9 mouse cellular contexts compared by ENCODE assay signal in genomic region chr3:88276529-88277143, GRCm38 (mm10). TPM values are rescaled to one million over a fixed set of nuclear protein-coding genes. Genes with fewer than 3 reads are reported as not detected.
A peak's percentile ranks its signal among the peaks of the same experiment; 100 is the strongest.
DNase-seq lines count a peak whose midpoint lies in the region; ATAC-seq and TF ChIP-seq lines count a peak whose summit lies in the region.
"Had no signal": no experiment of that assay in that cellular context is flagged by ENCODE, and none has a peak within 500 bp of the region (broad histone marks: within the 10 kb centered on the region; RNA-seq: fewer than 3 reads in every experiment).

No protein-coding gene starts in this region.

- 48% methylated on average over 7 of the region's 7 CpGs for WGBS in hindbrain, embryonic 11.5 days
- 44% methylated on average over 7 of the region's 7 CpGs for WGBS in hindbrain, embryonic 10.5 days
- 36% methylated on average over 7 of the region's 7 CpGs for WGBS in stomach, postnatal 0 days
- WGBS in thymus, adult 2 months, result 66% methylated on average over 7 of the region's 7 CpGs

- H3K27me3 ChIP-seq in hindbrain, embryonic 11.5 days (ENCODE audit: control insufficient read depth, insufficient read depth, low read length), result no peaks in the 10 kb centered on the region
- H3K27me3 ChIP-seq in hindbrain, embryonic 10.5 days (ENCODE audit: insufficient read depth, poor library complexity, severe bottlenecking), result no peaks in the 10 kb centered on the region
- H3K27me3 ChIP-seq in stomach, postnatal 0 days (ENCODE audit: control insufficient read depth, insufficient read depth, low read length), result no peaks in the 10 kb centered on the region
- no peaks in the 10 kb centered on the region for H3K27me3 ChIP-seq in thymus, adult 2 months (ENCODE audit: control insufficient read depth, insufficient read depth, low read length)

- TF ChIP-seq POLR2A in thymus, adult 2 months (IDR thresholded peaks at IDR 0.05; ENCODE audit: control insufficient read depth, extremely low read depth, insufficient read depth, low read length, poor library complexity), result no peak

- ATAC-seq in hindbrain, embryonic 11.5 days (ENCODE audit: low FRiP score), result no peak
- ATAC-seq in stomach, postnatal 0 days (ENCODE audit: low FRiP score, low TSS enrichment), result no peak

- H3K4me2 ChIP-seq in hindbrain, embryonic 11.5 days (replicated peaks; ENCODE audit: low read depth, low read length), result no peak overlapping the region
- no peak overlapping the region for H3K4me2 ChIP-seq in stomach, postnatal 0 days (replicated peaks; ENCODE audit: low read depth)

- H3K4me3 ChIP-seq in hindbrain, embryonic 11.5 days (ENCODE audit: low read depth, low read length), result no peak overlapping the region
- no peak overlapping the region for H3K4me3 ChIP-seq in hindbrain, embryonic 10.5 days
- H3K4me3 ChIP-seq in ES-E14 (ENCODE audit: insufficient read depth in 1 of 2, low read depth in 1 of 2, low read length in 2 of 2, poor library complexity in 1 of 2, severe bottlenecking in 1 of 2), result peak overlapping the region; percentile 14 to 54
- H3K4me3 ChIP-seq in stomach, postnatal 0 days (ENCODE audit: low read depth, low read length), result no peak overlapping the region
- no peak overlapping the region for H3K4me3 ChIP-seq in thymus, adult 2 months (ENCODE audit: control insufficient read depth, insufficient read depth, low read length)

- TF ChIP-seq CTCF in stomach, postnatal 0 days (IDR thresholded peaks at IDR 0.05; ENCODE audit: low read depth), result peak; percentile 77
- TF ChIP-seq CTCF in thymus, adult 2 months (IDR thresholded peaks at IDR 0.05; ENCODE audit: borderline replicate concordance, control insufficient read depth, extremely low read depth, insufficient read depth, low read length, poor library complexity), result no peak

- no peak overlapping the region for H3K9ac ChIP-seq in hindbrain, embryonic 11.5 days (ENCODE audit: low read depth, low read length)
- peak overlapping the region; percentile 72 for H3K9ac ChIP-seq in ES-E14 (ENCODE audit: insufficient read depth, low read depth, low read length, poor library complexity, severe bottlenecking)
- H3K9ac ChIP-seq in stomach, postnatal 0 days (ENCODE audit: low read length), result no peak overlapping the region

- no peaks in the 10 kb centered on the region for H3K4me1 ChIP-seq in hindbrain, embryonic 11.5 days (replicated peaks; ENCODE audit: control insufficient read depth, insufficient read depth, low read length)
- no peaks in the 10 kb centered on the region for H3K4me1 ChIP-seq in hindbrain, embryonic 10.5 days (replicated peaks)
- peaks cover 11 to 13% of the 10 kb centered on the region in 2 experiments for H3K4me1 ChIP-seq in ES-E14 (ENCODE audit: control insufficient read depth in 2 of 2, insufficient read depth in 2 of 2, low read length in 2 of 2, poor library complexity in 1 of 2)
- no peaks in the 10 kb centered on the region for H3K4me1 ChIP-seq in stomach, postnatal 0 days (replicated peaks; ENCODE audit: control insufficient read depth, insufficient read depth)
- H3K4me1 ChIP-seq in thymus, adult 2 months (replicated peaks; ENCODE audit: control insufficient read depth, insufficient read depth, low read length), result no peaks in the 10 kb centered on the region

- DNase-seq in hindbrain, embryonic 11.5 days (ENCODE audit: low spot score), result peak; percentile 33
- DNase-seq in hindbrain, embryonic 10.5 days (ENCODE audit: low spot score), result no peak
- DNase-seq in 3T3-L1 (ENCODE audit: low read depth, low spot score) (peak; percentile 57), ES-E14 (ENCODE audit: low read depth, low spot score) (peak; percentile 71)
- peak; percentile 36 for DNase-seq in kidney, postnatal 14 days
- no peak for DNase-seq in stomach, postnatal 0 days (ENCODE audit: low spot score)
- no peak for DNase-seq in thymus, adult 2 months
- no peak for DNase-seq in urinary bladder, postnatal 10 days (ENCODE audit: low spot score)

- TF ChIP-seq EP300 in stomach, postnatal 0 days (optimal IDR thresholded peaks at IDR 0.05), result no peak

- H3K27ac ChIP-seq in hindbrain, embryonic 11.5 days (ENCODE audit: low read depth, low read length), result no peak overlapping the region
- no peak overlapping the region for H3K27ac ChIP-seq in hindbrain, embryonic 10.5 days
- peak overlapping the region; percentile 96 for H3K27ac ChIP-seq in ES-E14 (ENCODE audit: insufficient read depth, low read depth, low read length, poor library complexity, severe bottlenecking)
- no peak overlapping the region for H3K27ac ChIP-seq in stomach, postnatal 0 days (replicated peaks)
- no peak overlapping the region for H3K27ac ChIP-seq in thymus, adult 2 months (ENCODE audit: control insufficient read depth, insufficient read depth, low read length)

- in situ Hi-C loops in ES-E14 (cut with MboI; ENCODE audit: low sequenced_read_pairs in 2 of 2, unreplicated experiment in 2 of 2), result no loop called here

- no peaks in the 10 kb centered on the region for H3K36me3 ChIP-seq in hindbrain, embryonic 11.5 days (ENCODE audit: control insufficient read depth, insufficient read depth, low read length)
- H3K36me3 ChIP-seq in hindbrain, embryonic 10.5 days, result no peaks in the 10 kb centered on the region
- H3K36me3 ChIP-seq in ES-E14 (ENCODE audit: control insufficient read depth, insufficient read depth, low read length, poor library complexity, severe bottlenecking), result peaks cover 3% of the 10 kb centered on the region; the same call in 1 of the 2 replicates
- no peaks in the 10 kb centered on the region for H3K36me3 ChIP-seq in stomach, postnatal 0 days (ENCODE audit: control insufficient read depth, insufficient read depth, low read length)
- no peaks in the 10 kb centered on the region for H3K36me3 ChIP-seq in thymus, adult 2 months (ENCODE audit: control insufficient read depth, insufficient read depth, low read length)

- H3K9me3 ChIP-seq in hindbrain, embryonic 11.5 days (ENCODE audit: control insufficient read depth, low read length), result no peaks in the 10 kb centered on the region
- H3K9me3 ChIP-seq in hindbrain, embryonic 10.5 days, result no peaks in the 10 kb centered on the region
- no peaks in the 10 kb centered on the region for H3K9me3 ChIP-seq in ES-E14 (ENCODE audit: control insufficient read depth, insufficient read depth, low read depth, low read length)
- H3K9me3 ChIP-seq in stomach, postnatal 0 days (ENCODE audit: control insufficient read depth, low read length), result no peaks in the 10 kb centered on the region

TF ChIP-seq in ES-E14, 5 proteins besides CTCF, POLR2A, EP300 and RAD21:
- TF ChIP-seq CHD2 (IDR thresholded peaks at IDR 0.05; ENCODE audit: low read depth, low read length) (peak; percentile 42; the same call in 1 of the 2 replicates), HCFC1 (IDR thresholded peaks at IDR 0.05; ENCODE audit: borderline replicate concordance, insufficient read depth, low read length) (no peak), ZC3H11A (IDR thresholded peaks at IDR 0.05; ENCODE audit: borderline replicate concordance, low read depth, low read length) (no peak), MAFK (IDR thresholded peaks at IDR 0.05; ENCODE audit: insufficient read depth, low read depth, low read length) (no peak), ZNF384 (IDR thresholded peaks at IDR 0.05; ENCODE audit: low read depth, low read length) (no peak)

RNA-seq across cellular contexts. Expression of gene Gm38392, which starts 10.4 kb away (rescaled TPM):
- polyA plus RNA-seq in hindbrain, embryonic 11.5 days (2014; fragmentation: Nextera tagmentation; extraction: Ambion mirVana), result 0.20 and 0.49 TPM in 2 replicates
- polyA plus RNA-seq in hindbrain, embryonic 10.5 days (2016; fragmentation: Nextera tagmentation; extraction: Ambion mirVana), result not detected in 2 replicates
- total RNA-seq in ES-E14 (2012; rRNA removed), result 2.4 and 2.9 TPM in 2 replicates
- 0.36 and 2.0 TPM in 2 replicates for polyA plus RNA-seq in stomach, postnatal 0 days (2015; fragmentation: Nextera tagmentation; extraction: Ambion mirVana)
- polyA plus RNA-seq in thymus, adult 2 months (2012; rRNA removed), result 0.11 TPM in 1 of 2 replicates, not detected in the other
- total RNA-seq: common myeloid progenitor, adult 5-6 weeks had no signal

RNA-seq across cellular contexts. Expression of gene Tsacc, which starts 20.2 kb away (rescaled TPM):
- 8.1 and 8.6 TPM in 2 replicates for polyA plus RNA-seq in hindbrain, embryonic 11.5 days (2014; fragmentation: Nextera tagmentation; extraction: Ambion mirVana)
- 14.4 and 15.4 TPM in 2 replicates for polyA plus RNA-seq in hindbrain, embryonic 10.5 days (2016; fragmentation: Nextera tagmentation; extraction: Ambion mirVana)
- 8.4 and 16.7 TPM in 2 replicates for total RNA-seq in ES-E14 (2012; rRNA removed)
- polyA plus RNA-seq in stomach, postnatal 0 days (2015; fragmentation: Nextera tagmentation; extraction: Ambion mirVana), result 9.1 and 9.3 TPM in 2 replicates
- 2.8 and 3.3 TPM in 2 replicates for polyA plus RNA-seq in thymus, adult 2 months (2012; rRNA removed)

RNA-seq across cellular contexts. Expression of gene Cct3, which starts 20.3 kb away (rescaled TPM):
- 736 and 767 TPM in 2 replicates for polyA plus RNA-seq in hindbrain, embryonic 11.5 days (2014; fragmentation: Nextera tagmentation; extraction: Ambion mirVana)
- polyA plus RNA-seq in hindbrain, embryonic 10.5 days (2016; fragmentation: Nextera tagmentation; extraction: Ambion mirVana), result 755 and 805 TPM in 2 replicates
- 793 and 920 TPM in 2 replicates for total RNA-seq in ES-E14 (2012; rRNA removed)
- 230 and 233 TPM in 2 replicates for polyA plus RNA-seq in stomach, postnatal 0 days (2015; fragmentation: Nextera tagmentation; extraction: Ambion mirVana)
- 166 and 205 TPM in 2 replicates for polyA plus RNA-seq in thymus, adult 2 months (2012; rRNA removed)

RNA-seq across cellular contexts. Expression of gene Rhbg, which starts 22.1 kb away (rescaled TPM):
- 0.13 and 0.25 TPM in 2 replicates for polyA plus RNA-seq in hindbrain, embryonic 11.5 days (2014; fragmentation: Nextera tagmentation; extraction: Ambion mirVana)
- polyA plus RNA-seq in hindbrain, embryonic 10.5 days (2016; fragmentation: Nextera tagmentation; extraction: Ambion mirVana), result not detected in 2 replicates
- 3.4 and 4.6 TPM in 2 replicates for total RNA-seq in ES-E14 (2012; rRNA removed)
- polyA plus RNA-seq in stomach, postnatal 0 days (2015; fragmentation: Nextera tagmentation; extraction: Ambion mirVana), result 19.4 and 27.0 TPM in 2 replicates
- 2.5 and 2.7 TPM in 2 replicates for polyA plus RNA-seq in thymus, adult 2 months (2012; rRNA removed)
- total RNA-seq: common myeloid progenitor, adult 5-6 weeks had no signal

RNA-seq across cellular contexts. Expression of gene Glmp, which starts 48.2 kb away (rescaled TPM):
- 69.4 and 71.5 TPM in 2 replicates for polyA plus RNA-seq in hindbrain, embryonic 11.5 days (2014; fragmentation: Nextera tagmentation; extraction: Ambion mirVana)
- polyA plus RNA-seq in hindbrain, embryonic 10.5 days (2016; fragmentation: Nextera tagmentation; extraction: Ambion mirVana), result 150 and 157 TPM in 2 replicates
- 147 and 226 TPM in 2 replicates for total RNA-seq in ES-E14 (2012; rRNA removed)
- 161 and 166 TPM in 2 replicates for polyA plus RNA-seq in stomach, postnatal 0 days (2015; fragmentation: Nextera tagmentation; extraction: Ambion mirVana)
- polyA plus RNA-seq in thymus, adult 2 months (2012; rRNA removed), result 201 and 237 TPM in 2 replicates

Comparison
In these comparisons a context has a peak if more than half of its experiments do, and no peak if none do; other contexts are left out.
1. DNase-seq: peak in hindbrain, embryonic 11.5 days (single experiment), 3T3-L1 (single experiment), ES-E14 (single experiment) and kidney, postnatal 14 days (single experiment); none in hindbrain, embryonic 10.5 days (single experiment), stomach, postnatal 0 days (single experiment), thymus, adult 2 months (single experiment) and urinary bladder, postnatal 10 days (single experiment).
2. H3K4me3 ChIP-seq: peak in ES-E14 (2 of 2); none in hindbrain, embryonic 11.5 days (single experiment), hindbrain, embryonic 10.5 days (single experiment), stomach, postnatal 0 days (single experiment) and thymus, adult 2 months (single experiment).